Mouse (Mus musculus): ENCODE data around the gene St6galnac6.

Gene St6galnac6

DNA sequence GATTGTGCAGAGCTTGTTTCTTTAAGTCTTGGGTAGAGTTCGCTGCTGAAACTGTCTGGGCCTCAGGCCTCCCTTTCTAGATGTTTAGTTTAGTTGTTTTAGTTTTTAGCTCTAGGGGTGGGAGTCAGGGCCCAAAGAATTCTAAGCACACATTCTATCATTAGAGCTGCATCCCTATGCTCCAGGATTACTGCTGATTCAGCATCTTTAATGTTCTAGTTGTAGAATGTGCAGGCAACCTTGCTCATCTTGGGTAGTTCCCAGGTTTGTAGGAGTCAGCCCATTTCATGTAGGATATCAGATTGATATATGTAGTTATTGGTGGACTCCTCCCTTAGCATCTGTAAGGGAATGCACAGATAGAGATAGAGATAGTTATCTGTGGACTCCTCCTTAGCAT, 17.6 kb downstream of the St6galnac6 start:
- no peak for DNase-seq (ENCODE audit: low read depth)

- peak; percentile 56 for DNase-seq (ENCODE audit: low read depth)
These were observed 18.1 kb downstream of the St6galnac6 start for GRCm38 (mm10) chr2:32617601-32618000.

DNA sequence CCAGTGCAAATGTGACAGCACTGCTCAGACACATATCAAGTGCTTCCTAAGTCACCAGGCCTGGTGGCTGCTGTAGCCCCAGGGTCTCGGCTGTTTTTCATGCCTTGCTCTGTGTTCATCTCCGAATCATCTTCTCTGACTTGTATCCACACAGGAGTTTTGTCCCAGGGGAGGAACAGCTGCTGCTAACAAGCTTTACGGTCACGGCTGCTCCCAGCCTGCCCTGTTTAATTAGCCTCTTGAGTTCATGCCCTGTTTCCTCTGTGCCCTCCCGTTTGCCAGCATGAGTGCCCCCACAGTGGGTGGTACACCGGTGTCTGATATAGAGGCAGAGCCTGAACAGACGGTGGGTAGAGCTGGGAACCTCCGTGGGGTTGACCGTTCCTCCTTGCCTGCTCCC, 18.5 kb downstream of the St6galnac6 start:
- DNase-seq (ENCODE audit: low read depth): no peak

GRCm38 (mm10) chr2:32620682-32621516, 21.4 kb downstream of the St6galnac6 start:
- peak; percentile 72 for DNase-seq (ENCODE audit: low read depth)

DNA sequence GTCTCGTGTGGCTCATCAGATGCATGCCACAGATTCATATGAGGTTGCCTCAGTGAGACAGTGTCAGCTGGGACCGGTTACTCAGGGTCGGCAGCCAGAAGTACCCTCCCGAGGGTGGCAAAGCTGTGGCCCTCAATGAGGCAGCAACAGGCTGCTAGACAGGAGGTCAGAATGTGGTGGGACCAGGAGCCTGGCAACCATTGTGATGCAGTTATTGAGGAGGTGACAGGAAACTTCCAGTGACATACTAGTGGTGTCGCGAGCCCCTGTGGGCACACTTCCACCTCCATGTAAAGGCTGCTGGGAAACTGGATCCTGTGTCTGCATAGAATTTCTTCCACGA, 22.0 kb downstream of the St6galnac6 start, which contains the start of gene Ak1:
Gene Ak1, plus strand, starts transcription at position 242 of the 343 bp plus-strand sequence.
- DNase-seq (ENCODE audit: low read depth): no peak

- DNase-seq (ENCODE audit: low read depth): no peak
These were observed 24.7 kb downstream of the St6galnac6 start for GRCm38 (mm10) chr2:32624111-32624748.

DNA sequence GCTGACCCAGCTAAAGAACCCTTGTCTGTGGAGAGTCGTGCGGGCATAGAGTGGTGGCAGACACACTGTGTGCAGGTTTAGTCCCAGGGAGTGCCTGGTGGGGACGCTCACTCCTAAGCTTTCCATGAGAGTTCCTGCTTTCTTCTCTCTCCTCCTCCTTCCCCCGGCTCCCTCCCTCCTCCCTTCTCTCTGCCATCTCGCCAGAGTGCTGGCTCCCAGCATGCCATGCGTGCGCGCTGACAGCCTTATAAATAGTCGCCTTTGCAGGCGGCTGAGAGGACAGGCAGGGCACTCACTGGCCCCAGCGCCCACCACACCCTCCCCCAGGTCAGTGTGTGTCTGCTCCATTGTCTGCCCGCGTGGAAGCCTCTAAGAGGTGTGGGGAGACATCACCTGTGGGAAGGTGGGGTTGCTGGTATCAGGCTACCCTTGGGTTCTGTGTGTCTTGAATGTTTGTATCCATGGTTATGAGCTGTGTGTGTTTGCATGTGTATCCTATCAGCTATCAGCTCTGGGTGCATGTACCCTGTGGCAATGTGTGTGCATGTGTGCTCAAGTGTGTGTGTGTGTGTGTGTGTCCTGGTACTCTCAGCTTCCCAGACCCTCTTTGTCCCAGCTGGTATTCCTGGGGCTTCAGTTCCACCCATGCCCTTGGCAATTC, 25.8 kb downstream of the St6galnac6 start:
- DNase-seq (ENCODE audit: low read depth): peak; percentile 74

DNA sequence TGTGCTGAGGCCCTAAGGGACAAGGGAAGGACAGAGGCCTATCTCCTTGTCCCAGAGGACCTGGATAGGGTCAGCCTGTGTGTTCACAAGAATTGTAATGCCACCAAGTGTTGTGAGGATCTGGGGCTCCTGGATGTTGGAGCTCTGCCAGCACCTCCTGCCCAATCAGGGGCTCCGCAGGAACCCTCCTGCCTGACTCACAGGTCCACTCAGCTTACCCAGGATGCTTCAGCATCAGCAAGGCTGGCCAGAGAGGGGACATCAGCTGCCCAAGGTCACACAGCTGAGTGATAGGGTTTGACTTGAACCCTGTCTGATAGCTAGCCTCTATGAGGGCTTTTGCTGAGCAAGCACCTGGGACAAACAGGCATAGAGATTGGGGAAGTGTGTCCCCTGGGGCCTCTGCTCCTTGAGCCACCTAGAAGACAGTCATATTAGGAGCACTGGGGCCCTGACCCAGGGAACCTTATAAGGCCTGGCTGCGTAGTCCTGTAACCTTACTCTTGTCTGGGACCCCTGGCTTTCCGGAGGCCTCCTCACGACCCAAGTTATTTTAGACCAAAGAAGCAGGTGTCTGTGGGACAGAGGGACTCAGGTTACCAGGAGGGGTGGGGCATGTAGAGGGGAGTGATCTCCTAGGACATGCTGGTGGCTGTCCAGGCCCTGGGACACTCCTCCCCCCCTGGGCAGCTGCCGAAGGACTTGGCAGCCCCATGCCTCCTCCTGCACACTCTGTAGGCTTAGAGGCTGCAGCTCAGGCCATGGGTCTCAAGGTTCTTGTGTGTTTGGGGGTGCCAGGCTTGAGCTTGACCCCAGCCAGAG, 26.6 kb downstream of the St6galnac6 start:
- DNase-seq (ENCODE audit: low read depth): peak; percentile 57

DNA sequence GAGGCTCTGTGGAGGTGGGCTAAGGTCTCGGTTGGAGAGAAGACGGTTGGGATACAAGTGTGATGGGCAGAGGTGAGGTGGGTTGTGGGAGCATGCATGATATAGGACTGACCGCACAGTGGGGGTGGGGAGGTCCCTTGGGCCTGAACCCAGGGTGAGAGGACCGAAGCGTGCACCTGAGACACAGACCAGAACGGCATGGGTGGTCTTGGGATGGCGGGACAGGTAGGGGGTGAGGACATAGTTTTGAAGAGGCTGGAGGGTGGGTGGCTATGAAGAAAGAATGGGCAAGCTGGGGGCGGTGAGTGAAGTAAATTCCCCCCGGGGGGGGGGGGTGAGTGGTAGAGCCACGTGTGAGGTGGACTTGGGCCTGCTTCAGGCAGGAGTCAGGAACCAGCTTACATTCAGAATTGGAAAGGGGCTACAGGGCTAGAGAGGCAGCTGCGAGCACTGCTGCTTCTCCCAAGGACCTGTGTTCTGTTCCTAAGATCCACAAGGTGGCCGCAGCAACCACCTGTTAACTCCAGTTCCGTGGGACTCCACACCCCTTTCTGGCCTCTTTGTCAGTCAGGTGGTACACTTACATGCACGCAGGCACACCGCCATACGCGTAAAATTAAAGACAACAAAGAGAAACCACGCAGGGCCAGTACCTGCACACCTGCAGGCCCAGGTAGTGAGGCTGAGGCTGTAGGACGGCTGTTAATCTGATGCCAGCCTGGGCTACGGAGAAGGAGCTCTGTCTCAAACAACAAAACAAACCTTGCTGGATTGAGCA, 27.9 kb downstream of the St6galnac6 start:
- DNase-seq (ENCODE audit: low read depth): no peak

- peak; percentile 72 for DNase-seq (ENCODE audit: low read depth)
These were observed 28.6 kb downstream of the St6galnac6 start for GRCm38 (mm10) chr2:32628044-32628550.

- peak; percentile 91 for DNase-seq (ENCODE audit: low read depth)
These were observed 29.2 kb downstream of the St6galnac6 start for GRCm38 (mm10) chr2:32628729-32629128.

GRCm38 (mm10) chr2:32629276-32629976, 29.9 kb downstream of the St6galnac6 start:
- DNase-seq (ENCODE audit: low read depth): peak; percentile 92

DNA sequence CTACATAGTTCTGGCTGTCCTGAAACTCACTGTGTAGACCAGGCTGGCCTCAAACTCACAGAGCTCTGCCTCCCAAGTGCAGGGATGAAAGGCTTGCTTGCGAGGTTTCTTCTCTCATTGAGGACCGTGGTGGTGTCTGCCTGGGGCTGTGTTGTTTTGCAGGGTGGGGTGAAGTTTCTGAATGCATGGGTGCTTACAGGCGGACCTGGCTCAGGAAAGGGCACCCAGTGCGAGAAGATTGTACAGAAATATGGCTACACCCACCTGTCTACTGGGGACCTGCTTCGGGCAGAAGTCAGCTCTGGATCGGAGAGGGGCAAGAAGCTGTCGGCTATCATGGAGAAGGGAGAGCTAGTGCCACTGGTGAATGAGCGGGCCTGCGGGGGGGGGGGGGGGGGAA, 30.5 kb downstream of the St6galnac6 start:
- no peak for DNase-seq (ENCODE audit: low read depth)

DNA sequence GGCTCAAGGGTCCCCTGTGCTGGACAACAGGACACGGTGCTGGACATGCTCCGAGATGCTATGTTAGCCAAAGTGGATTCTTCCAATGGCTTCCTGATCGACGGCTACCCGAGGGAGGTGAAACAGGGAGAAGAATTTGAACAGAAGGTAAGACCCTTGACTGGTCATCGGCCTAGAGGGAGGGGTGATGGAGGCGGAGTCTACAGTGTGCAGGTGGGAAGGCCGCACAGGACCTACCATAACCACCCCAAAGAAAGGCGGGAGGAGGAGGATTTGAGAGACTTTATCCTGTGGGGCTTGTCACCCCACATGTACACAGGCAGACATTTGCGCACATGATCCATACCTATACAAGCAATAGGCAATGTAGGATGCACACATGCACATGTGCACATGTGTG, 31.5 kb downstream of the St6galnac6 start:
- DNase-seq (ENCODE audit: low read depth): no peak

GRCm38 (mm10) chr2:32631737-32632394, 32.4 kb downstream of the St6galnac6 start:
- peak; percentile 89 for DNase-seq (ENCODE audit: low read depth)

DNA sequence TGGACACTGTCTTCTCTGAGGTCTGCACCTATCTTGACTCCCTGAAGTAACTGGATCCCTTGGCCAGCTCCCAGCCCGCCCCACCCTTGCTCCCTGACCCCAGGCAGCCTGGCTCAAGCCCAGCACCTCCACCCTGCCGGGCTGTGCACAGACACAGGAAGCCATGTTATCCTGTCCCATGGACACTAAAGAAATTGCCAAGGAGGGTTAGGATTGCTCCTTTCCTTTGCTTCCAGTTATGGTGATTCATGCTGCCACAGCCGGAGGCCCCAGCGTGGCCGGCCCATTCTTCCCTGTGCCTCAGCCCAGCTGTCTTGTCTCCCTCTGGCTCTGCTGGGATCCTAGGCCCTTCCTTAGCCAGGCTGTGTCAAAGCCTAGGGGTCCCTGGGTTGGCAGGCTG, 34.2 kb downstream of the St6galnac6 start:
- peak; percentile 78 for DNase-seq (ENCODE audit: low read depth)

- DNase-seq (ENCODE audit: low read depth): no peak
These were observed 35.0 kb downstream of the St6galnac6 start for GRCm38 (mm10) chr2:32634277-32635105.

DNA sequence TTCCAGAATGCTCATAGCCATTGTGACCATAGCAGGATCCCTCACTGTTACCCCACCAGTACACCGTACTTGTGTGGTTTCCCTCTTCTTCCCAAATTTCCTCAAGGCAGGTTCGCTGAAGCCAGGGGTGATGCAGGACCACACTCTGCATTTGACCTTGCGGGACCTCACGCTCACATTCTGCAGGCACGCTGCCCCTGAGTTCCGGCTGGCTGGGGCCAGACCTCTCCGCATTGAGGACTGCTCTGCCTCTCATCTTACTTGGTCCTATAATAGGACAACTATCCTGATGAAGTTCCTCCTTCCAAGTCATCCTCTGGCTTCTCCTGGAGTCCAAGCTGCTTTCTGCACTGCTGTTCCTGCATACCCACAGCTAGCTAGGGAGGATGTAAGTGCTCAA, 37.1 kb downstream of the St6galnac6 start:
- no peak for DNase-seq (ENCODE audit: low read depth)

DNA sequence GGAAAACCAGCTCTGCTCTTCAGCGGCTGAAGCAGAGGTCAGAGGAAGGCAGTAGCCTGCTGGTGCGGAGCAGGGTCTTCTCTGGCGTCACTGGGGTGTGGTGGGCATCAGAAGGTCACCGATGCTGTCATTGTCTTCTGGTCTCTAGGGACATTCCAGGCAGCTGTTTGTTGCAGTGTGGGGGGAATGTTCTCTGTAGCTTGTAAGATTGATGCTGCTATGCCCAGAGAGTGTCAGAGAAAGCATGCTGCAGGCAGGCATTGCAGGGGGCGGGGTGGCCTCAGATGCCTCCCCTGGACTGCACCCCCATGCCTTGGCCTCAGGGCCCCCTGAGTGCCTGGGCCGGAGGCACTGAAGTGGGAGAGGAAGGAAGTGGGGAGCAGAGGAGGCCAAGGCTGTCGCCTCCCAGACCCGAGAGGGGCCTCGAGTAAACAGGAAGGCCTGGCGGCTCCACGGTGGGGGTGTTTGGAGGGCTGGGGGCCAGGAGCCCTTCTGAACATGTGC, 38.3 kb downstream of the St6galnac6 start:
- DNase-seq (ENCODE audit: low read depth): no peak

Measured in NIH3T3 (cell line).